Mouse (Mus musculus) granulocyte monocyte progenitor cell, adult 5-6 weeks (primary cell): ENCODE data around the gene Pcgf5. TPM values are rescaled to one million over a fixed set of nuclear protein-coding genes. Genes with fewer than 3 reads are reported as not detected.

ENCODE experiments used
- ATAC-seq: replicated peaks from 2 replicates; pipeline ENCODE4 v1.8.0; 2016; ENCODE audit warnings: mild to moderate bottlenecking, moderate TSS enrichment, inconsistent platforms; ENCODE audit not compliant: poor library complexity, severe bottlenecking
- total RNA-seq, 2 experiments: library from RNA; stranded (forward) in 1 of 2; stranded (reverse) in 1 of 2; fragments of 200-712, 200-1000 nt in 1 of 2; fragments of >200 nt in 1 of 2; fragmentation: Nextera tagmentation in 1 of 2; gene quantifications; 2 replicates each; pipeline ENCODE4 v1.2.3; 2014 to 2017

The Pcgf5 gene
- total RNA-seq (2014; fragmentation: Nextera tagmentation) (56.9 and 69.8 TPM in 2 replicates), total RNA-seq (2017) (61.4 and 73.5 TPM in 2 replicates)

DNA sequence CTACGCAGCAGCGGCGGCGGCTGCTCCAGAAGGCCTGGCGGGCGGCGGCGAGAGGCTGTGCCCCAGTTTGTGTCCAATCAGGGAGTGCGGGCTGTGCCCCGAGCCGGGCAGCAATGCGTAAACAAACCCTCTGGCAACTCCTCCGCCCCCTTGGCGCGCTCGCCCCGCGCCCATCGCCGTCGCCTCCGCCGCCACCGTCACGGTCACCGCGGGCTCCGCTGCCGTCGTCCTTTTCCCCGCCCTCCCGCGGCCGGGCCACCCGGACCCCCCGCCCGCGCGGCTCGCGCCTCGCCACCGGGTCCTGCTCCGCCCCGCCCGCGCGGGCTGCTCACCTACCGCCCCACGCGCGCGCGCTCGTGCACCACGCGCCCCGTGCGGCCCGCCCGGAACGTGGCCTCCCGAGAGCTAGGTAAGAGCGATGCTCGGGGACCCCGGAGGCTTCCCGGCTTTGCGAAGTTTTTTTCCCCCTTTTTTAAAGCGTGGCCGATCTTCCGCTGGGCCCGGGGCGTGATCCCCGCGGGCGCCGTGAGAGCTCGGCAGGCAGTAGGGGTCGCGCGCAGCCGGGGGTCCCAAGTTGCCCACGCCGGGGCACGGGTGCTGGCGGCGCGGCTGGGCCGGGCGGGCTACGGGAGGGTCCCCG is at the start of gene Pcgf5:
Pcgf5 (plus strand) TSS at position 149 of the 640 bp plus-strand sequence.
- ATAC-seq, result peak; percentile 76

DNA sequence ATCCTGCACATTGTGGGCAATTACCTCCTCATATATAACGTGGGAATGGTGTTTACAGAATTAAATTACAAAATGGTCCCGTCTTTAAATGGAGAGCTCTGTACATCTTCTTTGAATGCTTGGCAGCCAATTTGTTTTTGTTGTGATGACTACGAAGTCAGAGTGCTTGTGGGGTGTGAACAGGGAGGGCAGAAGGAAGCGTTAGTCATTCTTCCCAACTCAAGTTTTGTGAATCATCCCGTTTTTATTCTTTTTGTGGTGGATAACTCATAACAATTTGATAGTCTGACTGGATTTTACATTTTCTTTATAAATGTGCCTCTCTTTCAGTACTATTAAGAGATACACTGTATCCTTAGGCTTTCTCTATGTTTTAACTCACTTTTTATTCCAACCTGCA is 42.6 kb upstream of the Pcgf5 start:
- no peak for ATAC-seq

DNA sequence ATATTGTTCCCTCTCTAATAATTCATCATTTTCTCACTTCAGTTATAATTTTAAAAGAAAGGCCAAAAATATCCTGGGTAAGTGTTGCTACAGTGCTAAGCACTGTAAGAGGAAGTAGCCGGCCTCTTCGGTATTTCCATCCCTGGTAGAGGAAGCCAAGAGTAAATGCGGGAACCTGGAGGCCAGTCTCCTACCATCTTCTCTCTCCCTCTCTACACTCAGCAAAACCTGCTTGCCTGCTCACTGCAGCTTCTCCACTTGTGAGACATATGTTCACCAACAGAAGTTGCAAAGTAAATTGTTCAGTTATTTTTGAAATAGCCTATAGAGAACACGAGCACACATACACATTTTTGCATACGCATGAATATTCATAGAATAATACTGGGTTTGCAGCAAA is 34.1 kb upstream of the Pcgf5 start:
- ATAC-seq, result peak; percentile 80

DNA sequence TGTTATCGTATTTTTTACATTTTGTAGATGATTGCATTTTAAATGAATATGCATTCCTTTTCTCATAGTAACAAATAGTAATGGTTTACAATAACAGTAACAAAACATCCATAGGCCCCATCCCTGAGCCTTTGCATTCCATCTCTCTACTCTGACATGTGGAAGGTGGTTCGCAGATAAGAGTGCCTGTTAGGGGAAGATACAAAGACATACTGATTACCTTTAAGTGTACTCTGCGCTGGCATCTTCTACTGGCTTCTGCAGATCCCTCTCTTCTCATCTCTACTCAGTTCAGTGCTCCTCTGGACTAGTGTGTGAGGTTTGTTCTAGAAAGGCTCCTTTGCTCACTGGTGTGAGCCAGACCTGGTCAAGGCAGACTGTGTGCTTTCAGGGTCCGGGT is 28.4 kb upstream of the Pcgf5 start:
- no peak for ATAC-seq

DNA sequence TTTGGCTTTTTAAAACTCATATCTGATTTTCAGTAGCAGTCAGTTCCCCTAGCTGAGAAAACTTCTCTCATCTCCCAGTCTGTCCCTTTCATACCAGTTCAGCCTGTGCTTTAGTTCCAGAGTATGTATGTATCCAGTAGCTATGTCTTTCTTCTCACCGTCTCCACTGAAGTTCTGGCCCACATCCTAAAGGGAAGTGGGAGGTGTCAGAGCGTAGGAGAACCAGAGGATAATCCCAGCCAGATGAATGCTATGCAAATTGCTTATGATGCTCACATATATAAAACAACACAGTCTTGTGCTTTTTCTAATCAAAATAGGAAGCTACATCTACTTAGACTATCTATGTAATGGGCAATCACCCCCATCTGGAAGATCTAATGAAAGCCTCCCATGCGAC is 27.0 kb upstream of the Pcgf5 start:
- no peak for ATAC-seq

DNA sequence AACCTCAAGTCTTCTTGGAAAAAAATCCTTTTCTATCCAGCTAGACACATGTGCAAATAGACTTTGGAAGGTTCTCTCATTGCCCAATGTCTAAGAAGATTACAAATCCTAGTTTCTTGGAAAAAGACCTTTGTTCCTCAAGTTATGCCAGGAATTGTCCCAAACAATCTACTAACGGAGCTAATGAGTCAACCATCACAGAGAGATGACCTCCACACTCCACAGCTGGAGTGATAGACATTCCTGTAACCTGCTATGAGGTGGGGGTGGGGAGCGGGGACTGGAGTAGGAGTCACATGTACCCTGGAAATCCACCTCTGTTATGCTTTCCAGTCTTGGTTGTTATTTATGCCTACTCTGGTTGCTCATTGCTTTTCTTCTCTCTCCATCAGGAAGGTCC is 24.8 kb upstream of the Pcgf5 start:
- ATAC-seq, result no peak

DNA sequence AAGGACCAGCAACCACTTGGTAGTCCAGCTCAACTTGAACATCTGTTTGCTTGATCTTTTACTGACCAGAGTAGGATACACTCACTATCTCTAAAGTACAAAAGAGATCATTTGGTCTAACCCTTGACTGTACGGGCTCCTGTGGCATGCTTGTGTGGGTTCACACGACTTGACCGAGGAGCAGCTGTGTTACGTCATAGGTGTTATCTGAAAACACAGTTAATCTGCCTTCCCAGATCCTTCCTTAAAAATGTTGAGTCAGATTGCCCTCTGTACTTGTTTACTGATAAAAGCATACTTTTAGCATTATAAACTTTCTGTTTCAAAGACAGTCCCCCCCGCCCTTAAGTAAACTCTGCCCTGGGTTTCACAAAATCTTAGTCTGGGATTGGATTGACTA is 19.4 kb upstream of the Pcgf5 start:
- peak; percentile 66 for ATAC-seq

DNA sequence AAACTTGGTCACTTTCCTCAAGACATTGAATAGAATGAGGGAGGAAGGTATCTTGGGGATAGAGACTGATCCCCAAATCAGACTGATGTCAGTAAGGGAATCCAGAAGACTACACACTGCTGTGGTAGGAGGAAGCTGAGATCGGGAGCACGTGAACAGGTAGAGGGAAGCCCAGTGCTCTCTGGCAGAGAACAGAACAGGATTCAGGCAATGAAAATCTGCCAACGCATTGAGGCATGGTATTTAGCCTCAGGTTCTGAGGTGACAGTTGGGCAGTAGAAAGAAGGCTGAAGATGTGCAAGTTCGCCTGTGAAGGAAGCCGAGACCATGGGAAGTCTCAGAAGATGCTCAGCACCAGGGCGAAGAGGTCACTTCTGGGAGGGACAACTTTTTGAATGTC is 733 bp upstream of the Pcgf5 start:
- no peak for ATAC-seq

DNA sequence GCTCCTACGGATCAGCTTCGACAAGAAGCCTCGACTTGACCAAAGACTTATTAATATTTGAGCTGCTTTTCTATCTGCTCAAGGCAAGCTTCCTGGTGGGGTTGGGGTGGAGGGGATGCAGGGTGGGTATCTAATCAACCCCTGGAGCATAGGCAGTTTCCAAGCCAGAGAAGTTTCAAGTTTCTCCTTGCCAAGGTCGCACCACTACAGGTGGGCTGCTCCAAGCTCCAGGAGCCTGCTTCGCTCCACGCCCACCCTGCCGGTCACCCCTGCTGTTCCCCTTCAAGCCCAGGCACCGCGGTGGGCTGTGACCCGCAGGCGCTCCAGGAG is 313 bp upstream of the Pcgf5 start:
- ATAC-seq, result no peak

DNA sequence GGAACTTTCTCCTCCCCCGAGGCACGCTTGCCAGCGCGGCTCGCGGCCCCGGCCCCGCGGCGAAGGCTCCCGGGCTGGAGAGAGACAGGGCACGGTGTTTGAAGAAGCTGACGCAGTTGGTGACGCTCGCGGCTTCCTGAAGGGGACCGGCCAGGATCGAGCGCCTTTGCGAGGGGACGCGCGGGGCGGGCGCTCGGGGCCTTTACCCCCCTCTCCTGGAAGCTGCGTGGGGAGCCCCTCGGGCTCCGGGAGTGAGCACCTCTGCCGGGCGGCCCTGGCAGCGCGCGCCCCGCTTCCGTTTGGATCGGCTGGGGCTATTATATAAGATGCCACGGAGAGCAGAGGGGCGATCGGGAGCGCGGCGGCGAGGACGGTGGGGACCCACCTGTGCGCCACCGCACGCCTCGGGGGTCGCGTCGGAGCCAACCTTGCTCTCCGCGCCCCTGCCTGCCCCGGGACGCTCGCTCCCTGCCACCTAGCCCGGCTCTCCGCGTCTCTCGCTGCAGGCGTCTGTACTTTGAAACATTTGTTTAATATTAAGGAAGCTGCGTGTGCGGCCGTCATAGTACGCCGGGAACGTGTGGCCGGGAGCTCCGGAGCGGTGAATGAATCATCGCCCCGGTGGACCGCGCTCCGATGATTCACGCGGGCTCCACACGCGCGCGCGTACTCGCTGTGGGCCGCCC is 835 bp downstream of the Pcgf5 start:
- ATAC-seq, result peak; percentile 70

DNA sequence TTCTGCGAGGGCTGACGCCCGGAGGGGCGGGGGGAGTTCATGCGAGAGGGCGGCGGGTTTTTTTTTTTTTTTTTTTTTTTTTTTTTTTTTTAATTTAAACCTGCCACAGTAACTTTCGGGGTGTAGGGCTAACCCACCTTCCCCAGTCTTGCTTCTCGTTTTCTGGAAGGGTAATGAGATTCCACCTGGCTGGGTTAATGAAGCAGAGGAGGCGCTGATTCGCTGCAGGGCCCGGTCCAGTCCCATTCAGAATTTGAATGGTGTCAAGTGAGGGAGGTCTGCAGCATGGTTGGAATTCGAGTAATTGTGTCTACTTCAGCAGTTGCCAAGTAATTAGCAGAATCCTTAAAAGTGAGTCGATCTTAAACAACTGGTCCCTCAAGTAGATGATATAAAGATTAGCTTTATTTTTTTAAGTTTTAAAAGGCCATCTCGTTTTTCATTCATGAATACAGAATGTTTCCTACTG is 1.4 kb downstream of the Pcgf5 start:
- no peak for ATAC-seq

DNA sequence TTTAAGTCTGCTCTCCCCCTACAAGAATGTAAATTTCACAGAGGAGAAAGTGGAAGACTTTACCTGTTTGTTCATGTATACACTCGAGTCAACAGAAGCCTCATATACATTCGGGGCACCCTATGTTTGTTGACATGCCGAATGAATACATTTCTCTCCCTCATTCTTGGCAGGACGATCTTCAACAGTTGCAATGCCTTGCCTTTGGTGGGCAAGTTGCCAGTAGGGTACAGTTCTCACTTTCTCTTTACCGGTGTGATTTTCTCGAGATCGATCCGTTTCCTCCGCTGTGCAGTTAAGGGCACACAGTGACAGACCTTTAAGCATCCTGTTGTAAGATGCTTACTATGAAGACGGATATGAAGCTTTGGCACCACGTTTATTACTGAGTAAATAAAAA is 2.1 kb downstream of the Pcgf5 start:
- no peak for ATAC-seq

DNA sequence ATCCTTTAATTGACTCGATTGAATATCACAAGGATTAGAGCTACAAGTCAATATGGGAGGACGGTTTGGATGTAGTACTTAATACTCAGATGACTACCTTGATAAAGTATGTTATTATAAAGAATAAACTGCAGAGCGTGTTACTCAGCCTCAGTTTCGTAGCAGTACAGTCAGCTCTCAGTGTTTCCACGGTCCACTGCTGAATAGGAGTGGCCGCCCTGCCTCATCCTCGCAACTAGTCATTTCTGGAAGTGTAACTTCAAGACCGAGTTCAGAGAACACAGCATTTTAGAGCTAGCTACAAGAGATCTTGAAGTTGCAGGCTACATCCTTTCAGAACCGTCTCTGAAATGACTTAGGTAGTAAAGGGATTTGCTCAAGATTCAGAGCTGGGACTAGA is 2.8 kb downstream of the Pcgf5 start:
- ATAC-seq, result no peak

DNA sequence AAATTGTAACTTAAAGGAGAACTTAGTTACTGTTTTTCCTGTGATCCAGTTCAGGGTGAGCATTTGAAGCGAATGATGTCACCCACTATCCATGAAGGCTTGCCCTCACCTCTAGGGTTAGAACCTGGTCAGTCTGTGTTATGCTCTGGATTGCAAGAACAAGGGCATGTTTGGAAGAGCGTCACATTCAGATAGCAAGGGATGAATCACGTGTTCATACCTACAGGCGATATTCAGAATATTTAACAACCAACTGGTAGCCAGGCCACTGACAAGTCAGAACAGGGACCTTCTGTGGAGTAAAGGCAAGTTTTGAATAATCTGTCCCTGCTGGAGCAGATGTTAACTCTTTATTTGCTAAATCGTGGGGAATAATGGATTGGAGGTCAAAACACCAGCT is 14.4 kb downstream of the Pcgf5 start:
- ATAC-seq, result no peak

DNA sequence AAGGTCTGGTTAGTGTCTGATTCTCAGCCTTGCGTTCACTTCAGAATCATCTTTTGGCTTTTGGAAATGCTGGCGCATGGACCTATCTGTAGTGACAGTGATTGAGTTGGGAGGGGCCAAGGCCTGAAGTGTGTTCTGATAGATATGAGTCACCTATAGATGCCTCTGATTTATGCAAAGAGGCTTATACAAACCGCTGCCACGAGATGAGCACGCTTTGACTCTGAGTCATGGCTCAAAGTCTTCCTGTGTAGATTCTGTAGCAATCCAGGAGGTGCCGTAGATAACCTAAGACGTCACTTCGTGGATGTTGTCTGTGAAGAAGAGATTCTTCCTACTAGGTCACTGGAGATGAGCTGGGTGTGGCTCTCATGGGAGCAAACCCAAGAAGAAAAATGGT is 16.6 kb downstream of the Pcgf5 start:
- ATAC-seq, result no peak

DNA sequence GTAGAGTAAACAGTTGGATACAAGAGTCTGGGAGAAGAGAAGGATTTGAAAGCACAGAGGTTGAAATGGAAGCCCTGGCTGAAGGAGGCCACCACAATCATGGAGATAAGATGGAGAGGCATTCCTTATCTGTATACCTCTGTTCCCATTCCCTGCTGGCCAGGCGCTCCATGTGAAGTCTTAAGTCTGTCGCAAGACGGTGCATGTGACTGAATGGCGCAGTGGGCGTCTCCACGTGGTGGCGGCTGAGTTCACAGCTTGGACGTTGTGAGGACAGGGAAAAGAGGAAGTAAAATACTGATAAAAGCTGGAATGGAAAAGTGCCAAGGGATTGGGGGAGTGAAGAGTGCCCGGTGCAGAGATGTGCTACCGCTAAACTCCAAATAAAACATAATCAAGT is 23.4 kb downstream of the Pcgf5 start:
- ATAC-seq, result peak; percentile 71

DNA sequence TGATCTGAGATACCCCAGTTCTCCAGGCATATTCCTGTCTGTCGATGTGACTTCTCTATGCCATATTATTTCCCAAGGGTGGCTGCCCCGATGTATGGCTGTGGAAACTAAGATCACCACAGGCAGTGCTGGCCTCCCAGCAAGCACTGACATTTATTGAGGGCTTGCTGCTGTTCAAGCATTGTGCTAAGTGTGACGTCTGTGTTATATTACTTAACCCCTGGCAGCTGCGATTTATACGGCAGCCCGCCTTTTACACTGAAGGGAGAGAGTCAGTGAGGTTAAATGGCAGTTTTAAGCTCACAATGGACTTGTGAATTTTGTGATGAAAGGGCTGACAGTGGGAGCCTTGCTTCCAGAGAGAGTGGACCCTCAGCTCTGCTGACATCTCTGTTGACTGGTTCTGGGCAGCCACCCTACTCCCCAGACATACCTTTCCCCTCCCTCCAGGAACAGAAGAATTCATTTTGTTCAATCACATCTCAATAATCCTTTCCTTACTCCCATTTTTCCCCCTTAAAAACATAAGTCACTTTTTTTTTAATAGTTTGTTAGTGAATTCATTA is 25.0 kb downstream of the Pcgf5 start:
- ATAC-seq, result no peak

DNA sequence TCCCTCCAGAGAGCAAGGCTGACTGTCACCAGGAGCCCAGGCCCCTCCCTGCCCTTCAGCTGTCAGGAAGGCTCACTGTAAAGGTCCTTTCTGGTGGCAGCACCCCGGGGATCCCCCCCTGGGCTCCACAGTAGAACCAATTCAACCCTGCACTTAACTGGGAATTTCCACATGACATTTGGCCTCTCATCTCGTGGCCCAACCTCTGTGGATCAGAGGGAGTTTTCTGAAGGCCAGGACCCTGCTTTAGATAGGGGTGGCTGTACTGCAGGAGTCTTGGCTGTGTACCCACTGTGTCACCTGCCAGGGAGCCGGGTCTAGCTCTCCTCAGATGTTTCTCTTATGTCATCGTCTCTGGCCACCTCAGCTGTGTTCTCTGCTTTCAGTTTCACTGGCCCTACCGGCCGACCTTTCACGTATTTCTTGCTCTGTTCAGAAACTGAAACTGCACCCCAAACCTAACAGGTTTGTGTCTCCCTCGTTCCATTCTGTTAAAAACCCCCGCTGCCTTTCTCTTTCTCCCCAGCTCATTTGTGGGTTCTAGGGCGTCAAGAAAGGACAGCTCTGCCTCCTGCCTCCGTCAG is 27.2 kb downstream of the Pcgf5 start:
- ATAC-seq, result peak; percentile 53

DNA sequence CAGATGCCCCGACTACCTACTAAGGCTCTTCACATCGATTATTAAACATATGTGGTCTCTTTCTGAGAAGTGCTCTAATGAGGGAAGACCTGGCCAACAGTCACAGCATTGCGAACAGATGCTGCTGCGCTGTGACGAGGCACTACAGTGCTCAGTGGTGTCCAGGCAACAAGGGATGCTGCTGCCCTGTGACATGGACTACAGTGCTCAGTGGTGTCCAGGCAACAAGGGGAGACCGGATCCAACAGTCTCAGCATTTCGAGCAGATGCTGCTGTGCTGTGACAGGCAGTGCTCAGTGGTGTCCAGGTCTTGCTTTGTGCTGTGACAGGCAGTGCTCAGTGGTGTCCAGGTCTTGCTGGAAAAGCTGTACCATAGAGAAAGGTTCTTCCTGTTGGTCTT is 29.6 kb downstream of the Pcgf5 start:
- ATAC-seq, result no peak

DNA sequence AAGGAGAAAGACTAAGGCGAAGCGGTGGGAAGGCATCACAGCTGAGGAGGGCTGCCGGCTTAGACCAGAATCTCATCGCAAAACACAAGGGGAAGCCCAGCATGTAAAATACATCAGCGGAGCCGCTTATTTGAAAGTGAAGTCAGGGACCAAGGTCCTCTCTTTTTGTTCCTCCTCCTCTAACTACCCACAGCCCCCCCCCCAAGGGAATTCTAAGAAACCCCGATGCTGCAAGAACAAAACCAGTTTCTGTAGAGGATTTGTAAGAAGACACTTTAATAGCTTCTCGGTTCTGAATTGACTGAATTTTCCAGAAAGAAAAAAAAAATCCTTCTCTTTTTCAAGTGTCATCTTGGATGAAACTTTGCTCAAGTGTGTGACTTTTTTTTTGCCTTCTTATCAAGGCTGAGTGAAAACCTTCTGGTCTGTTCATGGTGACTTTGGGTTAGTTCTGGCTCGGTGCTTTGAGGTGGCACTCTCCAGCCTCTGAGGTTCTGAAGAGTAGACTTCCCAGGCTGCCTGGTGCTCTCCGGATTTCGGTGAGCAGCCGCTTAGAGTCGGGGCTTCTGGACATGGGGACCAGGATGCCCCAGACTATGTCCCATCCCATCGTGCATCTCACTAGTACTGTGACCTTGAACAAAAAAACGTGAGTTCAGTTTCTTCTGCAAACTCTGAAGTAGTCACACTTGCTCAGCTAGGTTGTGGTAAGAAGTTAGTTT is 30.6 kb downstream of the Pcgf5 start:
- no peak for ATAC-seq

DNA sequence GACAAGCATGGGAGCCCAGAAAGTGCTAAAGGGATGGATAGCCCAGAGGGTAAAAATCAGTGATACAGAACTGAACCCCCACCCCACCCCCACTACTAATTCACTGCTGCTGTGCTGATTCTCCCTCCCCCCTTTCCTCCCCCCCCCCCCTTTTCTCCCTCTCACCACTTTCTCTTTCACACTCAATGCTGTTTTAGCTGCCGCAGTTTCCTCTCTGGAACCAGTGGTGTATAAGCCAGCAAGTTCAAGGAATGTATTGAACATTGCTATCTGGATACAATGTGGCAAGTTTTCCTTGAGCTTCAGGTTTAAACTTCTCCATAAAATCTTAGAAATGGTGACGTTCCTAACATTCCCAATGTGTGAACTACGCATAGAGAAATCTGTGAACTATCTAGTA is 34.8 kb downstream of the Pcgf5 start:
- no peak for ATAC-seq
